Mouse (Mus musculus) small intestine, adult 2 months (tissue): ENCODE data around the gene Plscr5.

Source experiments
- CTCF ChIP-seq: fragments of 200-500 bp; IDR thresholded peaks from 2 replicates; pipeline ENCODE4 v1.5.1; 2012; ENCODE audit warnings: low read depth, mild to moderate bottlenecking, control low read depth, inconsistent platforms, low read length, moderate library complexity, mixed read lengths; ENCODE audit not compliant: insufficient replicate concordance, insufficient read length; ENCODE audit errors: extremely low read depth
- POLR2A ChIP-seq: fragments of 200-500 bp; IDR thresholded peaks from 2 replicates; pipeline ENCODE4 v1.6.1; 2012; ENCODE audit warnings: low read depth, mild to moderate bottlenecking, control low read depth, inconsistent platforms, low read length, moderate library complexity

GRCm38 (mm10) chr9:92217484-92217883, 24.7 kb downstream of the Plscr5 start:
- TF ChIP-seq POLR2A = no peak
- TF ChIP-seq CTCF = no peak
